Mouse (Mus musculus) CD8-positive naive resting alpha-beta T cell, adult 57 days (primary cell): Measurements from ENCODE around the gene Lgals3. TPM values are rescaled to one million over a fixed set of nuclear protein-coding genes. Genes with fewer than 3 reads are reported as not detected.

ENCODE experiments used
- total RNA-seq: library from RNA; stranded (reverse); gene quantifications from one replicate; pipeline ENCODE4 v1.2.4, GENCODE M21; 2023

Gene Lgals3
- total RNA-seq = 4.2 TPM

GRCm38 (mm10) chr14:47367461-47367860, at the start of gene Lgals3:
TSS of gene Lgals3 (plus strand) at chr14:47367751.

GRCm38 (mm10) chr14:47417775-47418665, 50.5 kb downstream of the Lgals3 start, which contains the start of gene Dlgap5:
TSS of gene Dlgap5 (minus strand) at chr14:47418407.

Other genes starting within 250 kb of the Lgals3 start
- gene Gch1, start 178.3 kb upstream of the Lgals3 start, total RNA-seq = 88.1 TPM
- gene Wdhd1, start 90.9 kb upstream of the Lgals3 start, total RNA-seq = 17.2 TPM
- gene Socs4, start 90.8 kb upstream of the Lgals3 start, total RNA-seq = 23.1 TPM
- 164 TPM for gene Mapk1ip1l, start 69.5 kb upstream of the Lgals3 start, total RNA-seq
- gene Dlgap5, start 50.7 kb downstream of the Lgals3 start, total RNA-seq = 8.7 TPM
- gene Fbxo34, start 82.7 kb downstream of the Lgals3 start, total RNA-seq = 15.1 TPM
- gene Atg14, start 202.9 kb downstream of the Lgals3 start, total RNA-seq = 21.6 TPM